8 mouse cellular contexts compared by ENCODE assay signal in genomic region chr11:101785852-101786205, GRCm38 (mm10). TPM values are rescaled to one million over a fixed set of nuclear protein-coding genes. Genes with fewer than 3 reads are reported as not detected.
DNase-seq lines count a peak whose midpoint lies in the region; ATAC-seq and TF ChIP-seq lines count a peak whose summit lies in the region.

No protein-coding gene starts in this region.

- no peak for ATAC-seq in liver, embryonic 11.5 days (replicated peaks; ENCODE audit: low FRiP score)
- no peak for ATAC-seq in intestine, embryonic 15.5 days
- ATAC-seq in neural tube, embryonic 12.5 days (ENCODE audit: low FRiP score, low read depth), result no peak

- H3K9ac ChIP-seq in liver, embryonic 11.5 days (ENCODE audit: low read depth, low read length), result 0 out of 2 replicates have a peak overlapping the region, but pooled peaks have one; percentile 15
- H3K9ac ChIP-seq in intestine, embryonic 15.5 days, result no peak overlapping the region
- H3K9ac ChIP-seq in neural tube, embryonic 12.5 days, result no peak overlapping the region

- H3K4me1 ChIP-seq in liver, embryonic 11.5 days (replicated peaks; ENCODE audit: control insufficient read depth, insufficient read depth, low read length), result peaks cover 6% of the 10 kb centered on the region
- peaks cover 60% of the 10 kb centered on the region for H3K4me1 ChIP-seq in embryonic facial prominence, embryonic 10.5 days
- H3K4me1 ChIP-seq in intestine, embryonic 15.5 days (replicated peaks), result peaks cover 19% of the 10 kb centered on the region
- peaks cover 26% of the 10 kb centered on the region for H3K4me1 ChIP-seq in neural tube, embryonic 12.5 days
- peaks cover 5% of the 10 kb centered on the region for H3K4me1 ChIP-seq in lung, adult 2 months (ENCODE audit: control insufficient read depth, insufficient read depth, low read length)

- 5% methylated on average over 7 of the region's 7 CpGs for whole genome bisulfite sequencing in liver, embryonic 11.5 days
- 11% methylated on average over 7 of the region's 7 CpGs for WGBS in embryonic facial prominence, embryonic 10.5 days
- WGBS in intestine, embryonic 15.5 days, result 10% methylated on average over 7 of the region's 7 CpGs
- 10% methylated on average over 7 of the region's 7 CpGs for whole genome bisulfite sequencing in neural tube, embryonic 12.5 days
- WGBS in lung, adult 2 months, result 8% methylated on average over 7 of the region's 7 CpGs

- H3K36me3 ChIP-seq in liver, embryonic 11.5 days (ENCODE audit: control insufficient read depth, insufficient read depth, low read length), result no peaks in the 10 kb centered on the region
- no peaks in the 10 kb centered on the region for H3K36me3 ChIP-seq in embryonic facial prominence, embryonic 10.5 days (replicated peaks)
- no peaks in the 10 kb centered on the region for H3K36me3 ChIP-seq in intestine, embryonic 15.5 days
- H3K36me3 ChIP-seq in neural tube, embryonic 12.5 days, result no peaks in the 10 kb centered on the region

- no peaks in the 10 kb centered on the region for H3K9me3 ChIP-seq in liver, embryonic 11.5 days (ENCODE audit: control insufficient read depth, low read length)
- no peaks in the 10 kb centered on the region for H3K9me3 ChIP-seq in embryonic facial prominence, embryonic 10.5 days
- H3K9me3 ChIP-seq in intestine, embryonic 15.5 days, result no peaks in the 10 kb centered on the region
- no peaks in the 10 kb centered on the region for H3K9me3 ChIP-seq in neural tube, embryonic 12.5 days

- H3K27ac ChIP-seq in liver, embryonic 11.5 days (ENCODE audit: low read depth, low read length), result no peak overlapping the region
- H3K27ac ChIP-seq in embryonic facial prominence, embryonic 10.5 days (replicated peaks), result peak overlapping the region; percentile 92
- H3K27ac ChIP-seq in intestine, embryonic 15.5 days, result no peak overlapping the region
- no peak overlapping the region for H3K27ac ChIP-seq in neural tube, embryonic 12.5 days

- H3K27me3 ChIP-seq in liver, embryonic 11.5 days (replicated peaks; ENCODE audit: control insufficient read depth, insufficient read depth, low read length), result peaks cover 72% of the 10 kb centered on the region
- peaks cover 84% of the 10 kb centered on the region for H3K27me3 ChIP-seq in embryonic facial prominence, embryonic 10.5 days (replicated peaks; ENCODE audit: low read depth, poor library complexity, severe bottlenecking)
- H3K27me3 ChIP-seq in intestine, embryonic 15.5 days (replicated peaks), result peaks cover 63% of the 10 kb centered on the region
- H3K27me3 ChIP-seq in neural tube, embryonic 12.5 days (replicated peaks), result peaks cover 67% of the 10 kb centered on the region

- H3K4me2 ChIP-seq in liver, embryonic 11.5 days, result peak overlapping the region; percentile 91
- H3K4me2 ChIP-seq in intestine, embryonic 15.5 days (replicated peaks), result peak overlapping the region; percentile 99
- peak overlapping the region; percentile 96 for H3K4me2 ChIP-seq in neural tube, embryonic 12.5 days (replicated peaks)

- TF ChIP-seq POLR2A in lung, adult 2 months (IDR thresholded peaks at IDR 0.05; ENCODE audit: borderline replicate concordance, extremely low read depth, low read depth, low read length), result no peak

- peak overlapping the region; percentile 54 for H3K4me3 ChIP-seq in liver, embryonic 11.5 days (ENCODE audit: low read depth, low read length)
- peak overlapping the region; percentile 67 for H3K4me3 ChIP-seq in embryonic facial prominence, embryonic 10.5 days
- H3K4me3 ChIP-seq in intestine, embryonic 15.5 days (replicated peaks), result peak overlapping the region; percentile 56
- no peak overlapping the region for H3K4me3 ChIP-seq in neural tube, embryonic 12.5 days
- H3K4me3 ChIP-seq in lung, adult 2 months (replicated peaks; ENCODE audit: extremely low read depth, low read depth, low read length), result no peak overlapping the region

- no peak for TF ChIP-seq CTCF in lung, adult 2 months (IDR thresholded peaks at IDR 0.05; ENCODE audit: insufficient read depth, low read length)

- no peak for DNase-seq in liver, embryonic 11.5 days (ENCODE audit: low spot score)
- DNase-seq in liver, result no peak
- no peak for DNase-seq in embryonic facial prominence, embryonic 10.5 days (ENCODE audit: low spot score)
- no peak for DNase-seq in thymus, postnatal 0 days (ENCODE audit: low spot score)
- no peak for DNase-seq in kidney, adult 9 months
- no peak for DNase-seq in lung, adult 2 months

RNA-seq across cellular contexts. Expression of gene Etv4, which starts 0.7 kb away (rescaled TPM):
- 3.3 and 3.9 TPM in 2 replicates for polyA plus RNA-seq in liver, embryonic 11.5 days (2014; fragmentation: Nextera tagmentation; extraction: Ambion mirVana)
- 15.9 and 18.9 TPM in 2 replicates for polyA plus RNA-seq in embryonic facial prominence, embryonic 10.5 days (2016; fragmentation: Nextera tagmentation; extraction: Ambion mirVana)
- 4.1 and 5.4 TPM in 2 replicates for polyA plus RNA-seq in intestine, embryonic 15.5 days (2015; fragmentation: Nextera tagmentation; extraction: Ambion mirVana)
- polyA plus RNA-seq in neural tube, embryonic 12.5 days (2016; fragmentation: Nextera tagmentation; extraction: Ambion mirVana), result 10.7 and 15.4 TPM in 2 replicates
- polyA plus RNA-seq in thymus, postnatal 0 days (2015; fragmentation: Nextera tagmentation; extraction: Ambion mirVana), result 1.5 and 2.0 TPM in 2 replicates
- polyA plus RNA-seq in lung, adult 2 months (2012; rRNA removed), result 0.60 and 0.95 TPM in 2 replicates

RNA-seq across cellular contexts. Expression of gene Dhx8, which starts 53.1 kb away (rescaled TPM):
- polyA plus RNA-seq in liver, embryonic 11.5 days (2014; fragmentation: Nextera tagmentation; extraction: Ambion mirVana), result 37.6 and 38.8 TPM in 2 replicates
- 50.5 and 52.3 TPM in 2 replicates for polyA plus RNA-seq in embryonic facial prominence, embryonic 10.5 days (2016; fragmentation: Nextera tagmentation; extraction: Ambion mirVana)
- 22.5 and 26.9 TPM in 2 replicates for polyA plus RNA-seq in intestine, embryonic 15.5 days (2015; fragmentation: Nextera tagmentation; extraction: Ambion mirVana)
- 40.0 and 43.2 TPM in 2 replicates for polyA plus RNA-seq in neural tube, embryonic 12.5 days (2016; fragmentation: Nextera tagmentation; extraction: Ambion mirVana)
- polyA plus RNA-seq in thymus, postnatal 0 days (2015; fragmentation: Nextera tagmentation; extraction: Ambion mirVana), result 42.9 and 53.5 TPM in 2 replicates
- polyA plus RNA-seq in lung, adult 2 months (2012; rRNA removed), result 9.8 and 13.1 TPM in 2 replicates

Comparison
In these comparisons a context has a peak if more than half of its experiments do, and no peak if none do; other contexts are left out.
1. H3K4me3 ChIP-seq: peak in liver, embryonic 11.5 days (single experiment), embryonic facial prominence, embryonic 10.5 days (single experiment) and intestine, embryonic 15.5 days (single experiment); none in neural tube, embryonic 12.5 days (single experiment) and lung, adult 2 months (single experiment).
2. Peak in every context shown above with its lines, with median percentiles within 50 percentile points of each other: H3K4me2 ChIP-seq.